Mouse (Mus musculus): ENCODE measurements around the gene Notch4.
A peak's percentile ranks its signal among the peaks of the same experiment; 100 is the strongest.

Notch4 gene

DNA sequence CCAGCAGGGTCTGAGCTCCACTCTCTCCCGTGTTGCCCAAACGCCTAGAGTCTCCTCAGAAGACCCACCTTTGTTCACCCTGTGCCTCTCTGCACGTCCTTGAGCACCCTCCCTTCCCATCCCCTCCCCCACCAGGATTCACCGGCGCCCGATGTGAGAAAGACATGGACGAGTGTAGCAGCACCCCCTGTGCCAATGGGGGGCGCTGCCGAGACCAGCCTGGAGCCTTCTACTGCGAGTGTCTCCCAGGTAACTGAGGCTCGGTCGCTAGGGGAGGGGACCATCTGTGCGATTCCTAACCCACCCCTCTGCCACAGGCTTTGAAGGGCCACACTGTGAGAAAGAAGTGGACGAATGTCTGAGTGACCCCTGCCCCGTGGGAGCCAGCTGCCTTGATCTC, 8.3 kb downstream of the Notch4 start:
- no peak for DNase-seq

DNA sequence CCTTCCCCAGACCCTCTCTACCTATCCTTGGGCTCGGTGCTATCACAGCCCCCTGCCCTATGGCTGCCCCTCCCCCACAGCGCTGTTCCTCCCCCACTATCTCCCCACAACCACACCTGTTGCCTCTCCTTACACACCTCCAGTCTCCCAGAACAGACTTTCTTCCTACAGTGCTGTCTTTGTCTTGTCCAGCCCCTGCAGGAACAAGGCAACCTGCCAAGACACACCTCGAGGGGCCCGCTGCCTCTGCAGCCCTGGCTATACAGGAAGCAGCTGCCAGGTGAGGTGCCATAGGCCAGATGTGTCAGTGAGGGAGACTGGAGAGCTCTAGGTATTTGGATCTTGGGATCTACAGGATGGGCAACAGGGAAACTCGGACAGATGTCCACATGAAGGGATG, 12.5 kb downstream of the Notch4 start:
- DNase-seq: no peak

GRCm38 (mm10) chr17:34578070-34578469, 14.0 kb downstream of the Notch4 start:
- DNase-seq: no peak

DNA sequence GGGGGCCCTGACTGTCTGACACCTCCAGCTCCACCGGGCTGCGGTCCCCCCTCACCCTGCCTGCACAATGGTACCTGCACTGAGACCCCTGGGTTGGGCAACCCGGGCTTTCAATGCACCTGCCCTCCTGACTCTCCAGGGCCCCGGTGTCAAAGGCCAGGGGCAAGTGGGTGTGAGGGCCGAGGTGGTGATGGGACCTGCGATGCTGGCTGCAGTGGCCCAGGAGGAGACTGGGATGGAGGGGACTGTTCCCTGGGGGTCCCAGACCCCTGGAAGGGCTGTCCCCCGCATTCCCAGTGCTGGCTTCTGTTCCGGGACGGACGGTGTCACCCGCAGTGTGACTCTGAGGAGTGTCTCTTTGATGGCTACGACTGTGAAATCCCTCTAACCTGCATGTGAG, 18.5 kb downstream of the Notch4 start:
- no peak for DNase-seq

DNA sequence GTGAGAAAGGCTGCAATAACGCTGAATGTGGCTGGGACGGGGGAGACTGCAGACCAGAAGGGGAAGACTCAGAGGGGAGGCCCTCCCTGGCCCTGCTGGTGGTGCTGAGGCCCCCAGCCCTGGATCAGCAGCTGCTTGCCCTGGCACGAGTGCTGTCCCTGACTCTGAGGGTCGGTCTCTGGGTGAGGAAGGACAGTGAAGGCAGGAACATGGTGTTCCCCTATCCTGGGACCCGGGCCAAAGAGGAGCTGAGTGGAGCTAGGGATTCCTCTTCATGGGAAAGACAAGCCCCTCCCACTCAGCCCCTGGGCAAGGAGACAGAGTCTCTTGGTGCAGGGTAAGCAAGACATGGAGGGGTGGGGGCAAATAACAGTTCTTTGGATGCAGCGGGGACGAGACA, 19.3 kb downstream of the Notch4 start:
- DNase-seq: no peak

DNA sequence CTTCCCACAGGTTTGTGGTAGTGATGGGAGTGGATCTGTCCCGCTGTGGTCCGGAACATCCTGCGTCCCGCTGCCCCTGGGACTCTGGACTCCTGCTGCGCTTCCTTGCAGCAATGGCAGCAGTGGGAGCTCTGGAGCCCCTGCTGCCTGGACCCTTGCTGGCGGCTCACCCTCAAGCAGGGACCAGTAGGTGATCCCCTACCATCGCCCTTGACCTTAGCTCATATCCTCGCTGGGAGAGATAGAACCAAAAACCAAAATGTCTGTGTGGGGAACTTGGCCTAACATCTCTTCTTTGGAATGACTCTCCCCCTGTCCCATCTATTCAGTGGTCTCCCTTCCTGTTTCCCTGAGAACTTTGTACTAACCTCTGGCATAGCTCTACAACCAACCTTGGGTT, 19.8 kb downstream of the Notch4 start:
- DNase-seq: no peak

- DNase-seq: no peak
These were observed 21.1 kb downstream of the Notch4 start for GRCm38 (mm10) chr17:34585121-34585520.

DNA sequence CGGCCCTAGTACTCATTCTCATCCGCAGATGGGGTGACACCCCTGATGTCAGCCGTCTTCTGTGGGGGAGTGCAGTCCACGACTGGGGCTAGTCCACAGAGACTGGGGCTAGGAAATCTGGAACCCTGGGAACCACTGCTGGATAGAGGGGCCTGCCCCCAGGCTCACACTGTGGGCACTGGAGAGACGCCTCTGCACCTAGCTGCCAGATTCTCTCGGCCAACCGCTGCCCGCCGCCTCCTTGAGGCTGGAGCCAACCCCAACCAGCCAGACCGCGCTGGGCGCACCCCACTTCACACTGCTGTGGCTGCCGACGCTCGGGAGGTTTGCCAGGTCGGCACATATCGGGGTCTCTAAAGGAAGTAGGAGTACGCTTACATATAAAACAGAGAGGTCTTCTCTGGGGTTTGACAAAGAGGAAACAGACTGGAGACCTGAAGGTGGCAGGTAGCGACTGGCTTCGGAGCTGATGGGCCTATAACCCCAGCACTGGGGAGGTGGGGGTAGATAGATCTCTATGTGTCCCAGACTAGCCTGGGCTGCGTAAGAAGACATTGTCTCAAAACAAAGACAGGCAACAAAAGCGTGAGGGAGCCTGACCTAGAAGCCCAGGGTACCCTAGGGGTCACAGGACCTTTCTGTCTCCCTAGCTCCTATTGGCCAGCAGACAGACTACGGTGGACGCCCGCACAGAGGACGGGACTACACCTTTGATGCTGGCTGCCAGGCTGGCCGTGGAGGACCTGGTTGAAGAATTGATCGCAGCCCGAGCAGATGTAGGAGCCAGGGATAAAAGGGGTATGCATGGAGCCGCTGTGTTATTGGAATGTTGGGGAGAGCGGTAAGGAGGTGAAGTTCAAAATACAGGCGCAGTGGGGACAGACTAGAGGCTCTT, 22.1 kb downstream of the Notch4 start:
- DNase-seq: no peak

DNA sequence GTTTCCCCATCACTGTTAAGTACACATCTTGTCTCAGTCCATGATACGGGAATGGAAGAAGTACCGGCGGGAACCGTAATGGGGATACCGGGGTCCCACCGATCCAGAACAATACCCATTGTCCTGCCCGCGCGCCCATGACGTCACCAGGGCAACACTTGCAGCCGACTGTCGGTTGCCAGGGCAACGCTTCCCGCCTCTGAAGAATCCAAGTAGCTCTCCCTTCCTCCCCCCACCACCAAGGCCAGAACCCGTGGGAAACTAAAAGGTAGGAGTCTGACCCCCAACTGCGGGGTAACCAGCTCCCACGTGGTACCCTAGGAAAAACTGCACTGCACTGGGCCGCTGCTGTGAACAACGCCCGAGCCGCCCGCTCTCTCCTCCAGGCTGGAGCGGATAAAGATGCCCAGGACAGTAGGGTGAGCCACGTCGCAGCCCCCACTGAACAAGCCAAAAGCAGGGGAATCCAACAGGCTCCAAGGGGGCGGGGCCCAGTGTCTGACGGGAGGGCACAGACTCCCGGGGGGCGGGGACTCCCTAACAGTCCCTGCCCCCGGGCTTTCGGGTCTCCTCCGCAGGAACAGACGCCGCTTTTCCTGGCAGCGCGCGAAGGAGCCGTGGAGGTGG, 22.8 kb downstream of the Notch4 start:
- peak; percentile 92 for DNase-seq

- DNase-seq: peak; percentile 98
These were observed 23.3 kb downstream of the Notch4 start for GRCm38 (mm10) chr17:34587423-34587811.

GRCm38 (mm10) chr17:34587814-34588213, 23.7 kb downstream of the Notch4 start:
- no peak for DNase-seq

- no peak for DNase-seq
These were observed 24.7 kb downstream of the Notch4 start for GRCm38 (mm10) chr17:34588767-34589166.

GRCm38 (mm10) chr17:34589206-34589605, 25.1 kb downstream of the Notch4 start:
- no peak for DNase-seq

GRCm38 (mm10) chr17:34589681-34590101, 25.6 kb downstream of the Notch4 start, which contains the start of gene Gpsm3:
Gene Gpsm3 (plus strand): TSS chr17:34589806.
- peak; percentile 78 for DNase-seq

DNA sequence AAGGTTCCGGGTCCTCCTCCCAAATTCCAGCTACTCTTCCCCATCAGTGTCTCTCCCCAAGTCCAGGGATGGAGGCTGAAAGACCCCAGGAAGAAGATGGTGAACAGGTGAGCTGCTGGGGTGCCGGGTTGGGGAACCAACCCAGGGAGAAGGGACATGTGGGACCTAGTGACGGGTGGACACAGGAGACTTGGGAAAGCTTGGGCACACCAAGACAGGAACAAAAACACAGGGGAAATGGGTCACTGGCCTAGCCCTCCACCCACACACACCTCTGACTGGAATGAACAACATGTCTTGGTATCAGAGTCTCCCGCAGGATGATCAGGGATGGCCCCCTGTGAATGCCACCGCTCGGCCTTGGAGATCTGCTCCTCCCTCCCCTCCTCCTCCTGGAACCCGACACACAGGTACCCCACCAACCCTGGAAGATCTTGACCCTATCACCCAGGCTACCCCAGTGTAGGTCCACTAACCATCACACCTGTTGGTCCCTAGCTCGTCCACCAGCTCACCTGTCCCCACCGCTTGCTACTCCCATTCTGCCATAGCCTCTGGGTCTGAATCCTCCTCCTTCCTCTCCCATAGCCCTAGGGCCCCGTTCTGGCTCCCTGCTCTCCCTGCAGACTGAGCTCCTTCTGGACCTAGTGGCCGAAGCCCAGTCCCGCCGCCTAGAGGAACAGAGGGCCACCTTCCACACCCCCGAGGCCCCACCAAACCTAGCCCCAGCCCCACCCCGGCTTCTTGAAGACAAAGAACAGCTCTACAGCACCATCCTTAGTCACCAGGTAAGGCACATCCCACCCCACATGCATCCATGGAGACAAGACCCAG, 26.3 kb downstream of the Notch4 start:
- no peak for DNase-seq

DNA sequence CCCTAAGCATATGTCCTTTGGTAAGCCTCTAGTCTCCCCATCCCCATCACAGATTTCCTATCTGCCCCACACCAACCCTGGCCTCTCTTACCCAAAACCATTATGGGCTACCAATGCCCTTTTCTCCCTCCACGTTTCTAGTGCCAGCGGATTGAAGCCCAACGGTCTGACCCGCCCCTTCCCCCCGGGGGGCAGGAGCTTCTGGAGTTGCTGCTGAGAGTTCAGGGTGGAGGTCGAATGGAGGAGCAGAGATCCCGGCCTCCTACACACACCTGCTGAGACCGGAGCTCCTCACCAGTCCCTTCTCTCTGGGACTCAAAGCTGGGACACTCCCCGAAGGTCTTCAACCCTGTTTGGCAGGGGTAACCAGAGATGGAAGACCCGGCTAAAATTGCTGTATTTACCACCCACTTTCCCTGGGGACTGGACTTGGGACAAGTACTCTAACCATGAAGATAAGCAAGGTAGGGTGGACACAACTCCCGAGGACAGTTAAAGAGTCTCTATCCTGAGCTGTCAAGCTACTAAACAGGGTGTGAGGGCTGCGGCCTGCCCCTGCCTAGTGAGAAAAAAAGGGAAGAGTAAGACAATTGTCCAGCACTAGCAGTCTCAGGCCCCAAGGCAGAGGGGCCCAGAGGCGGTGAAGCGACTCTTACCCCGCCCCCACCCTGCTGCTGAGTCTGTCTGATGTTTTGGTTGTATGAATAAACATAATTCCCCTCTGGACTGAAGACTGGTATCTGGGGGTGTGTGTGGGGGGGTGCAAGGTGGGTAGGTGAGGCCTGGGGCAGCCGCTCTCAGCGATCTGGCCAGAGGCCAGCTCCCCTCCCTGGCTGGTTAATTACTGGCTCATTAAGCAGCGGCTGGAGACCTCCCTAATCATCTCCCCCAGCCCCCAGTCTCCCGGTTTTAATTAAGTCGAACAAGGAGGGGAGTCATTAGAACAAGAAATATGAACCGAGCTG, 27.2 kb downstream of the Notch4 start, which contains the start of gene Pbx2:
Pbx2 (plus strand) TSS at position 238 of the 965 bp plus-strand sequence.
- peak; percentile 43 for DNase-seq

DNA sequence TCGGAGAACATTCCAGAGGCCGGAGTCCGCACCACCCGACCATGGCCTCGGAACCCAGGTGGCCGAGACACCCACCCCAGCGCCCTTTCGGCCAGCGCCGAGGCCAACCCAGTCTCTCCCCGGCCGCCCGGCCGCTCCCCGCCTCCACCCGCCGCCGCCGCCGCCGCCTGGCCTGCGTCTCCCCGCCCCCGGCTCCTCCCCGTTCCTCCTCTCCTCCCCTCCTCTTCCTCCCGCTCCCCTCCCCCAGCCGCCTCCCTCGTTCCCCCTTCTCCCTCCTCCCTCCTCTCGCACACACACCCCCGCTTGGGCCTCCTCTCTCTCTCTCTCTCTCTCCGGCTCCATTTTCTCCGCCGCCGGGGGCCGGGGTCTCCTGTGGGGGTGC, 27.9 kb downstream of the Notch4 start:
- peak; percentile 93 for DNase-seq

- DNase-seq: peak; percentile 58
These were observed 28.8 kb downstream of the Notch4 start for GRCm38 (mm10) chr17:34592581-34593549.

DNA sequence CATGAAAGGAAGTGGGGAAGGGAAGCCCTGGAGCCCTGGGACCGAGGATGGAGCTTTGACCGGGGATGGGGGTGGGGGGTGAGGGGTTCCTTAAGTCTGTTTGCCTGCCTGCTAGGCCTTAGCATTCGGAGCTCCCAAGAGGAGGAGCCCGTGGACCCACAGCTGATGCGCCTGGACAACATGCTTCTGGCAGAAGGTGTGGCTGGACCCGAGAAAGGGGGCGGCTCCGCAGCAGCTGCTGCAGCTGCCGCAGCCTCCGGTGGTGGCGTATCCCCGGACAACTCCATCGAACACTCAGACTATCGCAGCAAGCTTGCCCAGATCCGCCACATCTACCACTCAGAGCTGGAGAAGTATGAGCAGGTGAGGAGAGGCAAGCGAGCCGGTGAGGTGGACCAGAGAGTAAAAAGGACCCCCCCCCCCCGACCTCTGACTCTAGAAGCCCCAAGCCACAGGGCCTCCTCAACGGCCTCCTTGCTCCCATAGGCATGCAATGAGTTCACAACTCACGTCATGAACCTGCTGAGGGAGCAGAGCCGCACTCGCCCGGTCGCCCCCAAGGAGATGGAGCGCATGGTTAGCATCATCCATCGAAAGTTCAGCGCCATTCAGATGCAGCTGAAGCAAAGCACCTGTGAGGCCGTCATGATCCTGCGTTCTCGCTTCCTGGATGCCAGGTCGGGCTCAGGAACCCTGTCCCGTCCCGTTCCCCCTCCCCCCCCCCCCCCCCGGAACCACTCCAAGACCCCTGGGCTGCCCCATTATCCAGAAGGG, 29.9 kb downstream of the Notch4 start:
- DNase-seq: peak; percentile 37

GRCm38 (mm10) chr17:34596098-34596497, 32.0 kb downstream of the Notch4 start:
- peak; percentile 38 for DNase-seq
